ENCODE assay signal across 19 mouse cellular contexts in the genomic region with DNA sequence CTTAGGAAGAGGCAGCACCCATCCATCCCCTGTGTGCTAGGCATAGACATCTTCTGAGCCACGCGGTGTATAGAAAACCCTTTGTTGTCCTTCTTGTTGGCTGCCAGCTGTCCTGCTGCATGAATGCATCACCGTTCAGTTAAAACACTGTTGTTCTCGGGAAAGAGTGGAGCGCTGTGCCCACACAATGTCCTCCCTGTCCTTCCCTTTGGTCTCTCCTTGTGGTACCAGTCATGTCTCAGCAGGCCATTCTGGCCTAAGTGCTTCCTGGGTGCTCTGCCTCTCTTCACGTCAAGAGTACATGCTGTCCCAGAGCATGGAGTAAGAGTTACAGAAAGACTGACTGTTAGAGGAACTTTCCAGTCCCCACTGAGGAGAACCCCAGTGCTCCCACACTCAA. TPM values are rescaled to one million over a fixed set of nuclear protein-coding genes. Genes with fewer than 3 reads are reported as not detected.
A peak's percentile ranks its signal among the peaks of the same experiment; 100 is the strongest.
DNase-seq lines count a peak whose midpoint lies in the region; ATAC-seq and TF ChIP-seq lines count a peak whose summit lies in the region.
"Had no signal": no experiment of that assay in that cellular context is flagged by ENCODE, and none has a peak within 500 bp of the region (broad histone marks: within the 10 kb centered on the region; RNA-seq: fewer than 3 reads in every experiment).

No protein-coding gene starts in this region.

- peak overlapping the region; percentile 83 for H3K27ac ChIP-seq in layer of hippocampus, adult 2 months
- H3K27ac ChIP-seq in intestine, embryonic 14.5 days (ENCODE audit: low read depth): peak overlapping the region; percentile 51
- H3K27ac ChIP-seq: heart, embryonic 13.5 days; liver, embryonic 14.5 days; macrophage; midbrain, embryonic 12.5 days had no signal

- no peak overlapping the region for H3K4me2 ChIP-seq in intestine, embryonic 14.5 days (ENCODE audit: low read length)
- H3K4me2 ChIP-seq: heart, embryonic 13.5 days; midbrain, embryonic 12.5 days had no signal

- no peak overlapping the region for H3K4me3 ChIP-seq in layer of hippocampus, adult 2 months
- H3K4me3 ChIP-seq in intestine, embryonic 14.5 days (ENCODE audit: low read depth, low read length): no peak overlapping the region
- H3K4me3 ChIP-seq: heart, embryonic 13.5 days; midbrain, embryonic 12.5 days had no signal

- no peak overlapping the region for H3K9ac ChIP-seq in intestine, embryonic 14.5 days (ENCODE audit: low read length)
- H3K9ac ChIP-seq: heart, embryonic 13.5 days; liver, embryonic 14.5 days; midbrain, embryonic 12.5 days had no signal

- WGBS in intestine, embryonic 14.5 days: 78% methylated on average over 6 of the region's 6 CpGs

- no peaks in the 10 kb centered on the region for H3K36me3 ChIP-seq in intestine, embryonic 14.5 days (ENCODE audit: control insufficient read depth, insufficient read depth, low read length)
- H3K36me3 ChIP-seq: heart, embryonic 13.5 days; midbrain, embryonic 12.5 days had no signal

- H3K9me3 ChIP-seq in intestine, embryonic 14.5 days (ENCODE audit: control insufficient read depth, low read length): no peaks in the 10 kb centered on the region
- H3K9me3 ChIP-seq: heart, embryonic 13.5 days; midbrain, embryonic 12.5 days had no signal

- ATAC-seq in intestine, embryonic 14.5 days (replicated peaks; ENCODE audit: low FRiP score, low TSS enrichment, low read depth): no peak
- ATAC-seq: CD4-positive, CD25-positive, alpha-beta regulatory T cell, adult 4 months had no signal

- H3K27me3 ChIP-seq in intestine, embryonic 14.5 days (replicated peaks; ENCODE audit: control insufficient read depth, insufficient read depth, low read length): no peaks in the 10 kb centered on the region
- H3K27me3 ChIP-seq: heart, embryonic 13.5 days had no signal

- peaks cover 4% of the 10 kb centered on the region for H3K4me1 ChIP-seq in intestine, embryonic 14.5 days (replicated peaks; ENCODE audit: control insufficient read depth, insufficient read depth, low read length)

- DNase-seq in layer of hippocampus, adult 2 months (ENCODE audit: low spot score in 2 of 2): peak in 1 of 2 experiments; percentile 30
- DNase-seq in layer of hippocampus, postnatal 25 days (ENCODE audit: extremely low spot score in 1 of 2, low spot score in 1 of 2): no peak
- peak; percentile 87 for DNase-seq in retina, postnatal 1 day
- no peak for DNase-seq in retina, embryonic 14.5 days (ENCODE audit: low spot score)
- DNase-seq in intestine, embryonic 14.5 days (ENCODE audit: low spot score): no peak
- peak; percentile 85 for DNase-seq in telencephalon, adult 2 months (ENCODE audit: low read depth, low spot score)
- no peak for DNase-seq in cerebellum, adult 11 months
- DNase-seq: adrenal gland, adult 8-10 months; cerebellum, adult 9-11 months; gastrocnemius, postnatal 25 days; heart, postnatal 4 days; kidney, adult 8-10 months; right cerebral cortex, postnatal 4 days; thymus, postnatal 25 days had no signal

- no peak for TF ChIP-seq CTCF in layer of hippocampus, adult 2 months (conservative IDR thresholded peaks at IDR 0.05)

RNA-seq across cellular contexts. Expression of gene Map7, which starts 54.5 kb away (rescaled TPM):
- 100 to 1,000 TPM; 109 to 127 TPM for total RNA-seq in layer of hippocampus, adult 2 months (2021)
- 100 to 1,000 TPM in 1 of 2 experiments, 10 to 100 TPM in 1; 90.6 to 102 TPM for total RNA-seq in layer of hippocampus, postnatal 25 days (2021)
- 18.9 and 20.1 TPM in 2 replicates for polyA plus RNA-seq in intestine, embryonic 14.5 days (2014; fragmentation: Nextera tagmentation; extraction: Ambion mirVana)

Comparison
In these comparisons a context has a peak if more than half of its experiments do, and no peak if none do; other contexts are left out.
1. DNase-seq: peak in retina, postnatal 1 day (single experiment) and telencephalon, adult 2 months (single experiment); none in layer of hippocampus, postnatal 25 days (0 of 2), retina, embryonic 14.5 days (single experiment), intestine, embryonic 14.5 days (single experiment) and cerebellum, adult 11 months (single experiment).